Mouse (Mus musculus) forebrain, embryonic 10.5 days (tissue): ENCODE measurements around the gene Anp32e. TPM values are rescaled to one million over a fixed set of nuclear protein-coding genes. Genes with fewer than 3 reads are reported as not detected.
"Not testable (repeated sequence)": the region's sequence is repeated elsewhere in the genome, so short reads cannot be mapped to it uniquely, and the experiment has no call there.

Source experiments
- DNase-seq: peaks from one replicate; pipeline ENCODE4 v3.0.0-alpha.2; 2017; ENCODE audit warnings: low spot score; ENCODE audit errors: extremely low spot score
- H3K27ac ChIP-seq: fragments of 300-500 bp; sonication (generic); 2 replicates; pipeline ENCODE4 v1.5.1; 2016; ENCODE audit warnings: mild to moderate bottlenecking
- H3K27me3 ChIP-seq: fragments of 300-500 bp; sonication (generic); 2 replicates; pipeline ENCODE4 v1.6.1; 2016; ENCODE audit warnings: mild to moderate bottlenecking; ENCODE audit not compliant: poor library complexity, severe bottlenecking
- H3K36me3 ChIP-seq: fragments of 300-500 bp; sonication (generic); replicated peaks from 2 replicates; pipeline ENCODE4 v1.6.1; 2016; ENCODE audit warnings: mild to moderate bottlenecking, moderate library complexity
- H3K4me1 ChIP-seq: fragments of 300-500 bp; sonication (generic); 2 replicates; pipeline ENCODE4 v1.6.1; 2016
- H3K4me3 ChIP-seq: fragments of 300-500 bp; sonication (generic); 2 replicates; pipeline ENCODE4 v1.5.1; 2016; ENCODE audit warnings: mild to moderate bottlenecking, moderate library complexity
- H3K9me3 ChIP-seq: fragments of 300-500 bp; sonication (generic); 2 replicates; pipeline ENCODE4 v1.6.1; 2016; ENCODE audit warnings: mild to moderate bottlenecking, moderate library complexity
- WGBS: fragments of 180-500 bp; shearing (Covaris S2); methylation state at CpG from one replicate; pipeline ENCODE4 v1.1.7; 2016; 5-methylcytosine and 5-hydroxymethylcytosine counted together
- polyA plus RNA-seq: library from polyadenylated mRNA; unstranded; fragments of >200 nt; fragmentation: Nextera tagmentation; extraction: Ambion mirVana; gene quantifications from 2 replicates; pipeline ENCODE4 v1.2.1, GENCODE M21; 2016

Gene Anp32e
- polyA plus RNA-seq, 1 experiment from 2014 or later = 421 TPM

DNA sequence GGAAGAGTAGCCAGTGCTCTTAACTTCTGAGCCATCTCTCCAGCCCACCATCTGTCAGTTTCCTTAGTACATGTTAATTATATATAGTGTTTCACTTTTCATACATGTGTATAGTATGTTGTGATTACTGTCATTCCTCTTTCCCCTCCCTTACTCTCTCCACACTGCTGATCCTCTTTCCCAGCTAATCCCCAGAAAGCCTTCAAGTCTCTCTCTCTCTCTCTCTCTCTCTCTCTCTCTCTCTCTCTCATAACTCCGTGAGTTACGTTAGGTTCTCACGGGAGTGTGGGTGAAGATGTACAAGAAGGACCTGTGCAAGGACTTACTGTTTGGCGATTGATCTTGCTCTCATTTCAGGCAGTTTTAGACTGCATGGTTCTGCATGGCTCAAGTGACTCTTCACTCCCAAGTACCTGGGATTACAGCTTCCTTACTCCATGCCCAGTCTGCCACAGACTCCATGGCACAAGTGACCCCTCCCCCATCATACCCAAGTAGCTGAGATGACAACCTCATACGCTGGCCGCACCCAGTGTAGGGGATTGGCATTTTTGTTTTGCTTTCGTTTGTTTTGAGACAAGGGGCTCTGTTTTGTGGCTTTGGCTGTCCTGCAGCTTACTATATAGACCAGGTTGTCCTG is 4.2 kb downstream of the Anp32e start:
- peaks cover 64% of the 10 kb centered on the region for H3K36me3 ChIP-seq
- 96% methylated on average over 7 of the region's 7 CpGs for WGBS
- no peak overlapping the region for H3K4me3 ChIP-seq
- DNase-seq = no peak
- no peak overlapping the region for H3K27ac ChIP-seq
- H3K27me3 ChIP-seq = no peaks in the 10 kb centered on the region
- peaks cover 25% of the 10 kb centered on the region for H3K4me1 ChIP-seq
- no peaks in the 10 kb centered on the region for H3K9me3 ChIP-seq

- H3K9me3 ChIP-seq = no peaks in the 10 kb centered on the region
- 96% methylated on average over 1 of the region's 1 CpGs for WGBS
- no peak overlapping the region for H3K27ac ChIP-seq
- no peaks in the 10 kb centered on the region for H3K27me3 ChIP-seq
- DNase-seq = no peak
- H3K36me3 ChIP-seq = peaks cover 76% of the 10 kb centered on the region
- H3K4me3 ChIP-seq = no peak overlapping the region
- peaks cover 25% of the 10 kb centered on the region for H3K4me1 ChIP-seq
These were observed 5.4 kb downstream of the Anp32e start for GRCm38 (mm10) chr3:95934448-95934847.

- no peak for DNase-seq
- H3K36me3 ChIP-seq = peaks cover 98% of the 10 kb centered on the region
- H3K4me1 ChIP-seq = no peaks in the 10 kb centered on the region
- WGBS = 95% methylated on average over 8 of the region's 8 CpGs
- no peak overlapping the region for H3K27ac ChIP-seq
- no peak overlapping the region for H3K4me3 ChIP-seq
- no peaks in the 10 kb centered on the region for H3K9me3 ChIP-seq
- no peaks in the 10 kb centered on the region for H3K27me3 ChIP-seq
These were observed 9.2 kb downstream of the Anp32e start for GRCm38 (mm10) chr3:95938217-95938616.

- Histone ChIP-seq H3K27me3 (no peaks in the 10 kb centered on the region), H3K9me3 (no peaks in the 10 kb centered on the region), H3K27ac (no peak overlapping the region), H3K4me1 (no peaks in the 10 kb centered on the region), H3K36me3 (peaks cover 98% of the 10 kb centered on the region), H3K4me3 (no peak overlapping the region)
- no peak for DNase-seq
- WGBS = 92% methylated on average over 15 of the region's 15 CpGs
These were observed 9.8 kb downstream of the Anp32e start for GRCm38 (mm10) chr3:95938835-95939234.

DNA sequence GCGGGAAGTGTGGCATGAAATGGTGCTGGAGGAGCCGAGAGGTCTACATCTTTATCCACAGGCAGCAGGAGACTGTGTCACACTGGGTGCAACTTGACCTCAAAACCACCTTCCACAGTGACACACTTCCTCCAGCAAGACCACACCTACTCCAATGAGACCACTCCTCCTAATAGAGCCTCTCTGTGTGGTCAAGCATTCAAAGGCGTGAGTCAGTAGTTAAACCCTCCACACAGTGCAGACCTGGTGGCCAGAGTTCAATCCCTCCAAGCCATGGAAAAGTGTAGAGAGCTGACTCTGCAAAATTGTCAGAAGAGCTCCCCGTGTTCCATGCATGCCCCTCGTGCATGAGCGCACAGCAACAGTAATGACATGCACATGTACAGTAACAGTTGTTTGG is 13.7 kb downstream of the Anp32e start:
- no peak overlapping the region for H3K4me3 ChIP-seq
- no peak for DNase-seq
- H3K4me1 ChIP-seq = no peaks in the 10 kb centered on the region
- no peaks in the 10 kb centered on the region for H3K27me3 ChIP-seq
- H3K27ac ChIP-seq = no peak overlapping the region
- peaks cover 100% of the 10 kb centered on the region for H3K36me3 ChIP-seq
- WGBS = 91% methylated on average over 6 of the region's 6 CpGs
- H3K9me3 ChIP-seq = no peaks in the 10 kb centered on the region

DNA sequence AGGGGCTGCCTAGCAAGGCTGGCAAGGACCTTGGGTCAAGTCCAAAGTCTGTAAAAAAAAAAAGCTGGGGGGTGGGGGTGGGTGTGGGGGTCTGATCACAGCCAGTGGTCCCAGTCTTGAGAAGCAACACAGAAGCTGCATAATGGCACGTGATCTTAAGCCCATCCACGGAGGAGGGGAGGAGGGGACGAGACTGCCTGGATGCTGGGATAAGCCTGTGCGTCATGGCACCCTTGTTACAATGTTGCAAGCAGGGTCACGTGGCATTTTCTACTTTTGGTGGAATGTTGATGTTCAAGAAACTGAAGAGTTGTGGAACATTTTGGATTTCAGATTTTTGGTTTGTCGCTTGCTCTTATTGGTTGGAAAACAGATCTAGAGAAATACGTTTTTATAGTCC is 14.2 kb downstream of the Anp32e start:
- no peak overlapping the region for H3K27ac ChIP-seq
- no peaks in the 10 kb centered on the region for H3K27me3 ChIP-seq
- no peak overlapping the region for H3K4me3 ChIP-seq
- H3K36me3 ChIP-seq = peaks cover 100% of the 10 kb centered on the region
- H3K4me1 ChIP-seq = no peaks in the 10 kb centered on the region
- WGBS = 96% methylated on average over 7 of the region's 7 CpGs
- no peaks in the 10 kb centered on the region for H3K9me3 ChIP-seq
- no peak for DNase-seq

GRCm38 (mm10) chr3:95944742-95945141 is 15.7 kb downstream of the Anp32e start:
- Histone ChIP-seq H3K36me3 (peaks cover 97% of the 10 kb centered on the region), H3K27ac (no peak overlapping the region), H3K27me3 (no peaks in the 10 kb centered on the region), H3K4me1 (no peaks in the 10 kb centered on the region), H3K9me3 (no peaks in the 10 kb centered on the region), H3K4me3 (no peak overlapping the region)
- WGBS = 95% methylated on average over 8 of the region's 8 CpGs
- no peak for DNase-seq

GRCm38 (mm10) chr3:95945731-95946240 is 16.7 kb downstream of the Anp32e start:
- DNase-seq = peak; percentile 12
- Histone ChIP-seq H3K36me3 (peaks cover 87% of the 10 kb centered on the region), H3K9me3 (no peaks in the 10 kb centered on the region), H3K27ac (no peak overlapping the region), H3K4me3 (no peak overlapping the region), H3K27me3 (no peaks in the 10 kb centered on the region), H3K4me1 (peaks cover 6% of the 10 kb centered on the region; the same call in 1 of the 2 replicates)
- 93% methylated on average over 14 of the region's 14 CpGs for WGBS

- Histone ChIP-seq H3K4me3 (no peak overlapping the region), H3K27me3 (no peaks in the 10 kb centered on the region), H3K4me1 (peaks cover 23% of the 10 kb centered on the region), H3K27ac (no peak overlapping the region), H3K36me3 (peaks cover 61% of the 10 kb centered on the region), H3K9me3 (no peaks in the 10 kb centered on the region)
- 92% methylated on average over 5 of the region's 5 CpGs for WGBS
- no peak for DNase-seq
These were observed 19.3 kb downstream of the Anp32e start for GRCm38 (mm10) chr3:95948325-95948724.

DNA sequence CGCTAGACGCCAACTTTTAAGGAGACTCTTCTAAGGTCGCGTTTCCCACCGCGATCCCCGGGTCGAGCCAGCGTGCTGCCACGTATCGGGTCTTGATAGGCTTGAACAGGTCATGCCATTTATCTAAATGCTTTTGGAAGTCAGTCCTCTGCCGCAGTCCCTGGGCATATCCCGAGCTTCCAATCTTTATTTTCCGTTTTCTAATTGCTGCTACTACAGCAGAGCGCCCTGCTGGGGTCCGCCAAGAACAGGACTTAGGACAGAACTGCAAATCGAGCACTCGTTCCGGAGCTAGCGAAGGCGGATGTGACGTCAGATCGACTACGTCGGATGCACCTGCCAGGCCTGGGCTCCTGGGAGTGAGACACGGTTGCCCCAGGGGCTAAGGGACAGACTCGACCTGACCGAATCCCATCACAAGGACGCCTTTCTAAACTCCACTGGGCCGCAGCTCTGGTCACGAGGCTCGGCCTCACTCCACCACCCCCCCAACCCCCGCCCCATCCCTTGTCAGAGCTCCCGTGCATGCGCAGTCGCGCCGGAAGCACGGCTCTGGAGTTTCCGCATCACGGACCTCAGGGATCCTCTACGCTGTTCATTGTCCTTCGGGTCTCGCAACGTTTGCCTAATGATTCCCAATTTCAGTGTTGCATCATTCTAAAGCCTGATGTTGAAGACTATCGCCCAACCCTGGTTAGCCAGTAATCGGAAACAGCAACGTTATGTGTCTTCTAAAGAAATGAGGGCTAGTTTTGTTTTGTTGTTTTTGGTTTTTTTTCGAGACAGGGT is 21.9 kb downstream of the Anp32e start:
- peak; percentile 94 for DNase-seq
- H3K27ac ChIP-seq = peak overlapping the region; percentile 97
- H3K36me3 ChIP-seq = peaks cover 35% of the 10 kb centered on the region
- H3K4me3 ChIP-seq = peak overlapping the region; percentile 57
- 2% methylated on average over 49 of the region's 49 CpGs for WGBS
- peaks cover 6% of the 10 kb centered on the region; the same call in 1 of the 2 replicates for H3K9me3 ChIP-seq
- H3K27me3 ChIP-seq = no peaks in the 10 kb centered on the region
- peaks cover 26% of the 10 kb centered on the region for H3K4me1 ChIP-seq

DNA sequence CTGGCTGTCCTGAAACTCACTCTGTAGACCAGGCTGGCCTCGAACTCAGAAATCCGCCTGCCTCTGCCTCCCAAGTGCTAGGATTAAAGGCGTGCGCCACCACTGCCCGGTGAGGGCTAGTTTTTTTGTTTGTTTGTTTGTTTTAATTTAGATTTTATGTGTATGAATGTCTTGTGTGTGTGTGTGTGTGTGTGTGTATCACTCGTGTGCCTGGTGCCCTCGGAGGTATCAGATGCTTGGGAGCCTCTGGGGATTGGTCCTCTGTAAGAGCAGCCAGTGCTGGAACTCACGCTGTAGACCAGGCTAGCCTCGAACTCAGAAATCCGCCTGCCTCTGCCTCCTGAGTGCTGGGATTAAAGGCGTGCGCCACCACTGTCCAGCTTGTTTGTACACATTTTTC is 22.5 kb downstream of the Anp32e start:
- H3K4me1 ChIP-seq = peaks cover 26% of the 10 kb centered on the region
- not testable (repeated sequence) for H3K27me3 ChIP-seq, DNase-seq, H3K9me3 ChIP-seq
- 69% methylated on average over 12 of the region's 12 CpGs for WGBS
- peak overlapping the region; percentile 97 for H3K27ac ChIP-seq
- peak overlapping the region; percentile 57 for H3K4me3 ChIP-seq
- H3K36me3 ChIP-seq = peaks cover 29% of the 10 kb centered on the region

- peaks cover 14% of the 10 kb centered on the region for H3K36me3 ChIP-seq
- peaks cover 26% of the 10 kb centered on the region for H3K4me1 ChIP-seq
- DNase-seq = no peak
- peaks cover 6% of the 10 kb centered on the region; the same call in 1 of the 2 replicates for H3K9me3 ChIP-seq
- H3K4me3 ChIP-seq = no peak overlapping the region
- H3K27me3 ChIP-seq = no peaks in the 10 kb centered on the region
- peak overlapping the region; percentile 63; the same call in 1 of the 2 replicates for H3K27ac ChIP-seq
These were observed 24.0 kb downstream of the Anp32e start for GRCm38 (mm10) chr3:95953023-95953422.

DNA sequence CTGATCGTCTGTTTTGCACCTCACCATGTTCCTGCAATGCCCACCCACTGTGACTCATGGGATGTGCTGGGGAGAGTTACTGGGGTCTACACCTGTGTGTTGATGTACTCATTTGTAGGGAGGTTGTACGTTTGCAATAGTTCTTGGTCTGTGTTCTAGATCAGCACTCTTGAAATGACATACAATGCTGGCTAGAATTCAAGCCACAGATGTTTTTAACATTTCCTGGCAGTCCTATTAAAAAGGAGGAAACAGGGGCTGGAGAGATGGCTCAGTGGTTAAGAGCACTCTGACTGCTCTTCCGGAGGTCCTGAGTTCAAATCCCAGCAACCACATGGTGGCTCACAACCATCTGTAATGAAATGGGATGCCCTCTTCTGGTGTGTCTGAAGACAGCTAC is 24.5 kb downstream of the Anp32e start:
- Histone ChIP-seq H3K9me3 (peaks cover 6% of the 10 kb centered on the region; the same call in 1 of the 2 replicates), H3K4me3 (no peak overlapping the region), H3K27ac (peak overlapping the region; percentile 63; the same call in 1 of the 2 replicates), H3K27me3 (no peaks in the 10 kb centered on the region), H3K36me3 (peaks cover 9% of the 10 kb centered on the region), H3K4me1 (peaks cover 26% of the 10 kb centered on the region)
- DNase-seq = no peak
- 82% methylated on average over 3 of the region's 3 CpGs for WGBS
